Mouse (Mus musculus) ovary, postnatal 36 days (tissue): ENCODE results near the gene Syvn1.

Source experiments
- DNase-seq: peaks from one replicate; pipeline ENCODE4 v3.0.0; 2022; ENCODE audit warnings: low spot score, mixed read lengths

Gene Syvn1

DNA sequence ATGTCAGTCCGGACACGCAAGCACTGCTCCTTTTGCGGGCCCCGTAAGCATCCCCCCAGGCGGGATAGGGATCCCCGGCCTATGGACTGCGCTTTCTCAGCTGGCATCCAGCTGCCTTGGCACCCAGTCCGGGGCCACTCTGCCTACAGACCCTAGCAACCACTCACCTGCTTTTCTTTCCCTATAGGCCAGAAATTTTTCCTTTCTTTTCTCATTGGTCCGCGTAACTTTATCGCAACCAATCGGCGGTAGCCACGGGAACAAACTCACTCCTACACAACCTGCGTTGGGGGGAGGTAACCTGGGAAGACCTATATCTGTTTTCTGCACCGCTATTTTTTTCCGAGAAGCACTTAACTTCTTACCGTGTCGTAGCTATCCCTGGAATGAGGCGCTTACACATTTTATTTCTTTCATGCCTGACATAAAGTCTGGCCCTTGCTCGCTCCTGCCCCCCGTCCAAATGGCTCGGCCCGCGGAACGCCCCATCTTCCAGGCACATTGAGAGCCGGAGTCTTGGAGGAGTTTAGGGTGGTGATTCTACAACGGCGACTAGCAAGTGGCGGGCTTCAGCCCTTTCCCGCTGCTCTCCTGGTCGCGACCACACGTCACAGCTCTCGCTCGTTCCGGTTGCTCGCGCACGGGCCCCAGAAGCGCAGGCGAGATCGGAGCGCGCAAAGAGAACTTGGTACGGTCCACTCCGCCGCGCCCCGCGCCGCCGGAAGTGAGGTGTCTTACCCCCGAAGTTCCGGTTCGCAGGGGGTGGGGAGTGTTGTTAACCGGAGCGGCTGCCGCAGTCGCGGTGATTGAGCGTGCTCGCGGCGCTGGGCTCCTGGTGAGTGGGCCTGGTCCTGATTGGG lies at the start of gene Syvn1:
Gene Syvn1 (plus strand): TSS at position 283 of the 860 bp plus-strand sequence.
- DNase-seq, result peak; percentile 88

DNA sequence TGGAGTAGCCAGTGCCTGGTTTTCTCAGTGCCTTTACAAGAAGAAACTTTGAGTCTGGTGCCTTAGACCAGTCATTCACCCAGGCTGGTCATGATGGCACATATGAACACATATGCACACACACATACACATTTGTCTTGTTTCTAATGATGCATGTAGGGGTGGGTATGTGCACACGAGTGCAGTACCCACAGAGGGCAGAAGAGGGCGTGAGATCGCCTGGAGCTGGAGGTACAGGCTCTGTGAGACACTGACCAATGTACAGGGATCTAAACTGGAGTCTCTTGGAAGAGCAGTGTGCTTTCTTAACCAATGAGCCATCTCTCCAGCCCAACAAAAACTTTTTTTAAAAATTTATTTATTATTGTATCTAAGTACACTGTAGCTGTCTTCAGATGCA lies 48.2 kb upstream of the Syvn1 start:
- no peak for DNase-seq

DNA sequence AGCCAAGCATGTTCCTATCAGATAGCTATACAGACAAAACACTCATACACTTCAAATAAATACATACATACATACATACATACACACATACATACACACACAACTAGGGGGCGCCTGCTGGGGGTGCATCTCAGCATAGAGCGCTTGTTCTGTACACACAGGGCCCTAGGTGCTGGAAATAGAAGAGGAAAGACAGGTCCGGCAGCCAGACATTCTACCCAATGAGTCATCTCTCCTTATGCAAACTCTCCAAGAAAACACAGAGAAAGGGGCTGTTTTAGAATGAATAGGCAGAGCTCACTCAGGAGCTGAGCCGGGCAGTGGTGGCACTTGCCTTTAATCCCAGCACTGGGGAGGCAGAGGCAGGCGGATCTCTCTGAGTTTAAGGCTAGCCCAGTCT lies 46.4 kb upstream of the Syvn1 start:
- DNase-seq, result no peak

DNA sequence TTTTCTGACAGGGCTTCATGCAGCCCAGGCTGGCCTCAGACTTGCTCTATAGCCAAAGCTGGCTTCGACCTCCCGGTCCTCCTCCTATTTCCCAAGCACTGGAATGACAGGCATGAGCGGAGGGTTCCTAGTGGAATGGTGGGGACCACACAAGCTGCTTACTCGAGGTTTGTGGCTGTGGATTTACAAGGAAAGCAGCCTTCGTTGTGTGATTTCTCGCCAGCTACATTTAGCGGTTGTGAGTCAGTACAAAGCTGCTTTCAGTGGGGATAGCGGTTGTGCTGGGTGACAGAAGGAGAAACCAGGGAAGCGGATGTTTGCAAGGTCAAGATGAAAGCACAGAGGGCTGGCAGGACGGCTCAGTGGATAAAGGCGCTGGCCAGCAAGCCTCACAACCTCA lies 40.8 kb upstream of the Syvn1 start:
- no peak for DNase-seq

DNA sequence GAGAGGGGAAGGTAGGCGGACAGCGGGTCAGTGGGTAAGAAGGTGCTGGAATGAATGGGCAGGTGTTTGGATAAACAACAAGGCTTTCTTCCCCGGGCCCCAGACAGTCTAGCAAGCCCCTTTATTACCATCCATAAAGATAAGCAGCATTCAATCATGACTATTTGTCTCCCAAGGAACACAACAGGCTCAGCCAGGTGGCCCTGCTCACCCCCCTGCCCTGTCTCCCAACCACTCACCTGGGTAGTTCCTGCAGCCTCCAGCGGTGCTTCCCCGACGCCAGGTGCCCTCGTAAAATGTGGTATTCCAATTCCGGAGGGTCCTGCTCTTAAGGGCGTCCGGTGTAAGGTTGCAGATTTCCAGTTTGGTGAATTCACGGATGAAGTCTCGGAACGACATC lies 39.4 kb upstream of the Syvn1 start:
- DNase-seq, result no peak

DNA sequence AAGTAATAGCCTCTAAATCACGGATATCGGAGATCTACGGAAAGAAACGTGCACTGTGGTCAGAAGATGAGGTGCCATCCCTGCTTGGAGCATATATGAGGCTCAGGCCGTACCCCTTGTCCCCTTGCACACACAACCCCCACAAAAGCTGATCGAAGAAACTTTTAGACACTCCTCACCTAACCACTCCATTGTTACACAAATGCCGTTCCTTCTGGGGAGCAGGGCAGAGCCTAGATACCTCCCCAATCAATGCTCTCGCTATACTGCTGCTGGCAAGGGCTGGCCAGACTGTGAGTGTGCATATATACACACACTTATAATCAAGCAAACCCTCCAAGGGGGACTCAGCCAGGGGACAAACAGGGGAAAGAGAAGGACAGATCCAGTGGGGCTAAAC lies 37.2 kb upstream of the Syvn1 start:
- DNase-seq, result no peak

DNA sequence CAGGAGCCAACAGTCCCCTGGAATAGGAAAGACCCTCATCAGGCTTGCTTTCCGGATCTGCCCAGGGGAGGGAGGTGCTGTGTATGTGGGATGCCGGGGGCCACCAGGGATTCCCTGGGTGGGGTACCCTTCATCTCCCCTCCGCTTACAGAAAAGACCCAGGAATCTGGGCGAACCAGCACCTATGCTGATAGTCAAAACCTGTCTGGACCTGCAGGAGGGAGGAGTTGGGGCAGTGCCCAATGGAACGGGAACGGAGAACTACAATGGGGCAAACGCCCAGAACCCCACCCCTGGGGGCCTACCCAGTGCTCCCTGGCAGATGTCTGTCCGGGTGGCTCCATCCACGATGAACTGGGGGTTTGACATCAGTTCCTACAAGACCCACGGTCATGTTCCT lies 32.7 kb upstream of the Syvn1 start:
- DNase-seq, result no peak

DNA sequence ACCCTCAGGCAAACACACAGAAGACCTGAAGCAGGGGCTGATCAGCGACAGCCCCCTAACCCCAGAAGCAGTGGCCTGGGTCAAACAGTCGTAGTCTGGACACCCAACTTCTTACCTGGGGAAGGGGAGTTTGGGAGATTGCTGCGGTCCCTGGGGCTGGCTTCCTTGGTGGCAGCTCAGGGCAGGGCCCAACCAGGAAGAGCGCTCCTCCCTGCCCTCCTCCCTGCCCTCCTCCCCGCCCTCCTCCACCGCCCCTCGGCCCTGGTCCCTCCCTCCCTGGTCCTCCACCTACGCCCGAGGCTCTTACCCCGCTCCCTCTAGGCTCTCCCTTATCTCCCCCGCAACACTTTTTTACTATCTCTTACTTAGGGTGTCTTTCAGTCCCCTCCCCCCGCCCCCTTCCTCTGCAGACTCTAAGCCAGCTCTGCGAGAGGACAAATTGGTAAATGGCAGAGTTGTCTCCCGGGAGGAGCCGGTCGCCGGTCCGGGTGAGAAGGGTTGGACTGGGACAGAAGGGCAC lies 31.3 kb upstream of the Syvn1 start:
- peak; percentile 55 for DNase-seq

DNA sequence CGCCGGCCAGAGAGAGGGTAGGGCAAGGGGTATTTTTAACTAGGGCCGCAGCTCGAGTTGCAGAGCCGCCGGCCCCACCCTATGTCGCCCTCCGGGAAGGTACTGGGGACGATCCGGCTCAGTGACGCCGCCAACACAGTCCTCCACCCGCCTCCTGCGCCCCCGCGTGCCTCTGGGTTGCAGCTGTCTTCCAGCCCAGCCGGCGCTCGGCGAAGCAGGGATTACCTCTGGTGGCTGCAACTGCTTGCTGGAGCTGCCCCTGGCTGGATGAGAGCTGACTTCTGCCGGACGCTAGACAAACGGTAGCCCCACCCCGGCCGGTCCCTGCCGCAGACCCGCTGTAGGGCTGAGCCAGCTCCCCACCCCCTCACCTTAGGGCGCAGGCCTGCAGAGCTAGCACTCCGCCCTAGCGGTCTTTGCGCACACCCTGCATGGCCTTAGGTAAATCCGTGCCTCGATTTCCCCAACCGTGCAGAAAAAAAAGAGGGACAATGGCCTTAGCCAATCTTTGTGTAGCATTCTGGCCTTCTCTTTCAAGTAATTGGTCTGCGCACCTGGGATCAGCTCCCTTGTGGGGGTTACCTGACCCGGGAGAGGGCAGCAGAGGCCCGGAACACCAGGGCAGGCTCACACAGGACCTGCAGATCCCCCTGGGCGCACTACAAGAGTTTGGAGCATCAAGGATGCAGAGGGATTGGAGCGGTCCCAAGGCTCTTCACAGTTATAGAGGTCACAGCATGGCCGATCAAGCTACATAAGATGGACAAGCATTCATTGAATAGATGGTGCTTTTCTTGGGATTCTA lies 30.7 kb upstream of the Syvn1 start, which contains the start of gene Capn1:
Gene Capn1 (minus strand): TSS at position 387 of the 805 bp plus-strand sequence.
- peak; percentile 77 for DNase-seq

DNA sequence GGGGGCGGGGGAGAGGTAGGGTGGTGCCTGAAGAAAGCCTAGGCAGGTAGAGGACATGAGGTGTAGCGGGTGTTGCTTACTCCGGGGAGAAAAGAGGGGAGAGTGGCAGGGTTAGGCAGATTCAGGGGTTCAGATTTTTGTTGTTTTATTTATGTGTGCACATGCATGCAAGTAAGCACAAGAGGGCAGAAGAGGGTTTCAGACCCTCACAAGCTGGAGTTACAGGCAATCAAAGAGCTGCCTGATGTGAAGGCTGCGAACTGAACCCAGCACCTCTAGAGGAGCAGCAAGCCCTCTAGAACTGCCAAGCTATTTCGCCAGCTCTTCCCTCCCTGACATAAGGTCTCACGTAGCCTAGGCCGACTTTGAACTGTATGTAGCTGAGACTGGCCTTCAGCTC lies 29.8 kb upstream of the Syvn1 start:
- no peak for DNase-seq

DNA sequence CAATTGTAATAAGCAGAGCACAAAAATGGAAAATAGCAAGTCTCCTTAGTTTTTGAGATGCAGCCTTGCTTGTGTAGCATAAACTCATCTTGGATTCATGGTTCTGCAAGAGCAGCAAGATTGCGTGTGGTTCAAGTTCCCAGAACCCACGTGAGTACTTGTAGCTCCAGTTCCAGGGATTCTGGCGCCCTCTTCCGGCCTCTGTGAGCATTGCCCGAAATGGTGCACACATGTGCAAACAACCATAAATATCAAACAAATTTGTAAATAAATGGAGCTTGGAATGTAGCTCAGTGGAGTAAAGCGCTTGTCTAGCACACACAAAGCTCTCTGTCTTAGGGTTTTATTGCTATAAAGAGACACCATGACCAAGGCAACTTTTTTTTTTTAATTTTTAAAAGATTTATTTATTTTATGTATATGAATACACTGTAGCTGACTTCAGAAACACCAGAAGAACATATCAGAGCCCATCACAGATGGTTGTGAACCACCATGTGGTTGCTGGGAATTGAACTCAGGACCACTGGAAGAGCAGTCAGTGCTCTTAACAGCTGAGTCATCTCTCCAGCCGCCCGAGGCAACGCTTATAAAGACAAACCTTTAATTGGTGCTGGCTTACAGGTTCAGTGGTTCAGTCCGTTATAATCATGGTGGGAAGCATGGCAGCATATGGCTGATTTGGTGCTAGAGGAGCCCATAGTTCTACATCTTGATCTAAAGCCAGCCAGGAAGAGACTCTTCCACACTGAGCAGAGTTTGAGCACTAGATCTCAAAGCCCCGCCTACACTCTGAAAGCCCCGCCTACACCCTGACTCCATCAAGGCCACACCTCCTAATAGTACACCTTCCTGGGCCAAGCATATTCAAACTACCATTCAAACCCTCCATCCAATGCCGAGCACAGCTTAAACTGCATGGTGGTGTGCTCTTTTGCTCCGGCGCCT lies 28.0 kb upstream of the Syvn1 start:
- peak; percentile 82 for DNase-seq

DNA sequence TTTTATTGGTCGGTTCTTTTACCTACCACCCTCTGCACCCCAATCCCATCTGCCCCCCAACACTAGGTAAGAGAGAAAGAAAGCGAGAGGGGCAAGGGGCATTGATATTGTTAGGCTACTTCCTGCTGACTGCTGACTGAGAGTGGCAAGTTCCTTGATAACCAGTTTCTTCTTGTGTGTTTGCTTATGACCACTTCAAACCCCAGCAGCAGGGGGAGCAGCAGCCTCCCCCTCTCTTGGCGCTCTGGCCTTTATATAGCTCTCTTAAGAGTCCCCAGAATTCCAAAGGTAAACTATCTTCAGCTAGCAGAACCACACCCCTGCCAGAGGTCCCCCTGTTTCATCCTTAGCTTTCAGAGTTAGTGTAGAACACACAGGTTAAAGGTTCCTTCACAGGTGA lies 26.1 kb upstream of the Syvn1 start:
- no peak for DNase-seq

DNA sequence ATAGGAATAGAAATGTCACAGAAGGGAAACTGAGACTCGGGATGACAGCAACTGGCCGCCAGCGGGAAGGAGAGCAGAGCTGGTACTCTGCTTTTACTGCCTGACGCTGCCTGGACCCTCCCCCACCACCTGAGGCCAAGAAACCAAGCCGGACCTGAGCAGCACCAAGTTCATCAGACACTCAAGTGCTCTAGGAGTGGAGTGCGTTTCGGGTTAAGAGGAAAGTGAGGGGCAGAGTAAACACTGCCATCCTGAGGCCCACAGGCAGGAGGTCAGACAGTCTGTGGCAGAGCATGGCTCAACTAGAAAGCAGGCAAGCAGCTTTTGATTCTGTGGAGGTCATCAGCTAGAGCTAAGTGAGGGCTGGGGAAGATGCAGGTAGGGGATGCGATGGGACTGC lies 23.3 kb upstream of the Syvn1 start:
- no peak for DNase-seq

DNA sequence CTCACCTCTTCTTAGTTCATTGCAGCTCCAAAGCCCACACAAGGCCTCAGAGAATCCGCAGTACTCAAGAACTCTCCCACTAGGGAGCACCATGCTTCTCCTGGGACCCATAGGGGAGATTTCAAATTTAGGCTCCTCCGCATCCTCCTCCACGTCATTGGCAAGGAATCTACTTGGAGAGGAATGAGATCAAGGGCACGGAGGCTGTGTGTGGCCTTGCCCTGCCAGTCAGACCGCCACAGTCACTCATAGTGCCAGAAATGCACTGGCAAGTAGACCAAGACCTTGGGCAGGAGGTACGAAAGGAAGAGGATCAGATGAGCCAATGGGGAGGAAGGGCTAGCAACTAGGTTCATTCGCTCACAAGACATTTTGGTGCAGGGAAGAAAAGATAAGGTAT lies 22.4 kb upstream of the Syvn1 start:
- DNase-seq, result peak; percentile 17

DNA sequence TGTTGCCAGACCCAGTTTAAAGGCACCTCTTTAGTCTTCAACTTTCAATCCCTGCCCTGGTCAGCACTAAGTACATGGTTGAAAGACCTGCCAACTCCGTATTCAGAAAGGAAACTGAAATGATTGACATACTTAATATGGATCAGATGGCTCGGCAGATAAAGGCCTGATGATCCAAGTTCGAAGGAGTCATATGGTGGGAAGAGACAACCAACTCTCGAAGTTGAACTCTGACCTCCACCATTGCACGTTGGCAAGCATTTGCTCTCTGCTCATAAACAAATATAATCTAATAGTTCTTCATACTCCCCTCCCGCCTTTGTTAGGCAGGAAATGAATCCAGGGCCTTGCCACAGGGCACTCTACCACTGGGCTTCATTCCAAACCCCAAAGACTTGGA lies 17.4 kb upstream of the Syvn1 start:
- no peak for DNase-seq

DNA sequence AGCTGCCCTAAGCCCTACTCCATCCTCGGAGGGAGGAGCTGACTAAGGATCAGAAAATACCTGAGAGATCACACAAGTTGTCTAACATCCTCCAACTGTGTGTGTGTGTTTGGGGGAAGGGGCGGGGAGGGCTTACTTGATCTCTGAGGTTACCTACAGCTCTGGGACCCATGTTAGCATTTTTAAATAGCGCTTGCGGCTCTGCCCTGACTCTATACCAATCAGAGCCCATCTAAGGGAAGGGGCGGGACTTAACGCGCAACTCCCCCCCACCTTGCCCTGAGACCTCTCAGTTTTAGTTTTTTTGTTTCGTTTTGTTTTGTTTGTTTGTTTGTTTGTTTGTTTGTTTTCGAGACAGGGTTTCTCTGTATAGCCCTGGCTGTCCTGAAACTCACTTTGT lies 16.9 kb upstream of the Syvn1 start:
- DNase-seq, result no peak

DNA sequence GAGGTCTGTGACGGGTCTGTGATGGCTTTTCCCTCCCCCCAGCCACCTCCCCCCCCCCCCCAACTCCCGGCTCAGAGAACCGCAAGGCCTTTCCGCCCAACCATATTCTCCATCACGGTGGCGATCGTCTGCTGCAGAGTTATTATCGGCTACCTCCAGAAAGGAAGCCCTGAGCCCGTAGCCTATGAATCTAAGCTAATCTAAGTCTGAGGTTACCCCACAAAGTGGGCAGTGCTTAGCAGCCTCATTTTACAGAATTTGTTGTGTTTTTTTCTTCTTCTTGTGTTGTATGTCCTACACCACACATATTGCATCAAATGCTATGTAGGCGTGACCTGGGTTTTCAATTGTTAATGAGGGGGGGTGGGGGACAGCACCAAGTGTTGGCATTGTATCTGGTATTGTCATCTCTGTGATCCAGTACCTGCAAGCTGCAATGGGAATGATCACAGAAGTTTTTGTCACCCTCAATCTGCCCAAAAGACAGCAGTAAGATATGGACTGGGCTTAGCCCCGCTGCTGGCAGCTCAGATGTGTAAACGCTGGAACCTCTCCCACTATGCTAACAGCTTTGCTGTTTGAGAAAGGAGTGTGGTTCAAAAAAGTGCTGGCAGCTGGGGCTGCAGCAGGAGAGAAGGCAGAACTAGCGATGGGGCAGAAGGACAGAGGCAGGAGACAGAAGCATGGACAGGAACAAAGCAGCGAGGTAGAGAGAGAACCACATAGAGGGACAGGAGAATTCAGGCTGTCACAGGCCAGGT lies 15.7 kb upstream of the Syvn1 start:
- DNase-seq, result no peak

DNA sequence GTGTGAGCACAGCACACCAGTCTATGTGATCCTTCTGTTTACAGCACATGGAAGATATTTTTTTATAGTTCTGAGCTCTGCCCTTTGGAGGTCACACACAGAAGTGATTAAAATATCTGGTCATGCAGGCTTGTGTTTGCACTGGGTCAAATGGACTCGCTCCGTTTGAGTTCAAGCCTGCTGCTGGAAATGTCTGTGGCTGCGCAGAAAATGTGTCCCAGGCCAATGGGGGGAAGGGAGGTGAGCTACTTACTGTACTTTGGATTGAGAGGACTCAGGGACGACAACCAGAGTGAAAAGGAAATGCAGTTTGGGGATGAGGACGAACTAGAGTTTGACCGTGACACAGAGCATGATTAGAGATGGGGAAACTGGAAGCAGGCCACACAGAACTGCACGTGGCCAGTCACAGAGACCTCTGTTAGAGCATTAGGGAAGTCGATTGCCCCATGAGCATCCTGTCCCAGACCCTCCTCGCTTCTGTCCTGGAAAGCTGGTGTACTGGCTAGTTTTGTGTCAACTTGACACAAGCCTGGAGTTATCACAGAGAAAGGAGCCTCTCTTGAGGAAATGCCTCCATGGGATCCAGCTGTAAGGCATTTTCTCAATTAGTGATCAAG lies 10.3 kb upstream of the Syvn1 start:
- DNase-seq, result no peak

DNA sequence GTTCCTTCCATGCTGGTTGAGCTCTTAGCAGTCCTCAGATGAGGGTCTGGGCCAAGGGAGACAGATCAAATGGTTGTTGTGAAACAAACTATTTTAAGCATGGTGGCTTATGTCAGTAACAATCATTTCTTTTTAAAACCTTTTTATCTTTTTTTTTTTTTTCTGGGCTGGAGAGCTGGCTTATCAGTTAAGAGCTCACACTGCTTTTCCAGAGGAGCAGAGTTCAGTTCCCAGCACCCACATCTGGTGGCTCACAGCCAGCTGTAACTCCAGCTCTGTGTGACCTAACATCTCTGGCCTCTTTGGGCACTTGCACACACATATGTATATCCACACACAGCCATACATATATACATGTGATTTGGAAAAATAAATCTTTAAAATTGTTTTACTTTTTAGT lies 8.7 kb upstream of the Syvn1 start:
- no peak for DNase-seq

DNA sequence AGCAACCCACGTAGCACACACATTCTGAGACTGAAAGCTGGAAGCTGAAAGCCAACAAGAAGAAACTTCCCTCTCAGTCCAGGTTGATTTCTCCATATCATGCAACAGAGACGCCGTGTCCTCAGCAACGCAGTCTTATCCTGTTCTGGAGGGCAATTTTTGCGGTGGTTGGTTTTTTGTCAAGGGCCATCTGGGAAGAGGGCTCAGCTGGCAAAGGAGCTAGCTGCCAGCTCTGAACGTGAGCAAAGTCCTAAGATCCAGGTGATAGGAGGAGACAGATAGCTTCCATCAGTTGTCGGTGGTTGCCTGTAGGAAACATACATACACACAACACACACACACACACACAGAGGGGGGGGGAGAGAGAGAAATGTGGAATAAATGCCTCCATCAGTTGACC lies 8.1 kb upstream of the Syvn1 start:
- DNase-seq, result no peak

DNA sequence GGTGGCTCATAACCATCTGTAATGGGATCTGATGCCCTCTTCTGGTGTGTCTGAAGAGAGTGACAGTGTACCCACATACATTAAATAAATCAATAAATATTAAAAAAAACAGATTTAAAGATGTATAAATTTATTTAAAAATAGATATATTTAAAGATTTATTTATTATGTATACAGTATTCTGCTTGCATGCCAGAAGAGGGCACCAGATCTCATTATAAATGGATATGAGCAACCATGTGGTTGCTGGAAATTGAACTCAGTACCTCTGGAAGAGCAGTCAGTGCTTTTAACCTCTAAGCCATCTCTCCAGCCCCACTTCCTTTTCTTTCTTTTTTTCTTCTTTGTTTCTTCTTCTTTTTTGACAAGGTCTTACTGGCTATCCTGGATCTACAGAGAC lies 6.4 kb upstream of the Syvn1 start:
- no peak for DNase-seq
